ENCODE assay signal across 10 mouse cellular contexts in the genomic region with DNA sequence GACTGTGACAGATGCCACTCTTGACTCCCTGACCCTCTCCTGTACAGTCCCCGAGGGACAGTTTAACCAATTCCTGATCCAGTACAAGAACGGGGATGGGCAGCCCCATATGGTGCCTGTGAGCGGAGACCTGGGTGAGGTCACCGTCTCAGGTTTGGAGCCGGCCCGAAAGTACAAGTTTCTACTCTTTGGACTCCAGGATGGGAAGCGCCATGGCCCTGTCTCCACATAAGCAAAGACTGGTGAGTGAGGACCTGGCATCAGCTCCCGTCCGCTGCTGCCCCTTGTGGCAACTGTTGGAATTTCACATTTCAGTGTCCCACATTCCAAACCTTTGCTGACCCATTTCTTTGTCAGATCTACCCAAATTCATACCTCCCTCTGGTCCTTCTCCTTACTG. TPM values are rescaled to one million over a fixed set of nuclear protein-coding genes. Genes with fewer than 3 reads are reported as not detected.
A peak's percentile ranks its signal among the peaks of the same experiment; 100 is the strongest.
DNase-seq lines count a peak whose midpoint lies in the region; ATAC-seq and TF ChIP-seq lines count a peak whose summit lies in the region.
"Had no signal": no experiment of that assay in that cellular context is flagged by ENCODE, and none has a peak within 500 bp of the region (broad histone marks: within the 10 kb centered on the region; RNA-seq: fewer than 3 reads in every experiment).

No protein-coding gene starts in this region.

- no peaks in the 10 kb centered on the region for H3K27me3 ChIP-seq in spleen, adult 2 months (ENCODE audit: control insufficient read depth, insufficient read depth, low read length)
- no peaks in the 10 kb centered on the region for H3K27me3 ChIP-seq in lung, postnatal 0 days (replicated peaks; ENCODE audit: insufficient read depth, low read length)
- no peaks in the 10 kb centered on the region for H3K27me3 ChIP-seq in neural tube, embryonic 15.5 days (replicated peaks)
- H3K27me3 ChIP-seq: megakaryocyte, embryonic 14.5 days had no signal

- DNase-seq in gastrocnemius, adult 18-20 months (ENCODE audit: low spot score), result peak; percentile 26
- no peak for DNase-seq in gastrocnemius, adult 8-10 months (ENCODE audit: low spot score in 2 of 2)
- peak in 1 of 2 experiments; percentile 14 for DNase-seq in spleen, adult 2 months (ENCODE audit: low read depth in 1 of 2, low spot score in 2 of 2)
- DNase-seq in spleen, postnatal 14 days (ENCODE audit: low spot score in 2 of 2), result no peak
- peak; percentile 9 for DNase-seq in c-Kit-positive CD71-positive TER-119-negative erythroid progenitor cells, embryonic 14.5 days (ENCODE audit: low read depth)
- peak; percentile 9 for DNase-seq in heart, adult 8-10 months (ENCODE audit: low spot score)
- DNase-seq in lung, postnatal 0 days (ENCODE audit: low spot score), result no peak

- no peak for ATAC-seq in lung, postnatal 0 days
- ATAC-seq in neural tube, embryonic 15.5 days (ENCODE audit: low FRiP score), result no peak

- no peak for TF ChIP-seq EP300 in lung, postnatal 0 days (IDR thresholded peaks at IDR 0.05)

- no peak overlapping the region for H3K9ac ChIP-seq in lung, postnatal 0 days (replicated peaks; ENCODE audit: low read depth)
- H3K9ac ChIP-seq in neural tube, embryonic 15.5 days (replicated peaks), result no peak overlapping the region

- no peaks in the 10 kb centered on the region for H3K9me3 ChIP-seq in lung, postnatal 0 days (ENCODE audit: low read length)
- no peaks in the 10 kb centered on the region for H3K9me3 ChIP-seq in neural tube, embryonic 15.5 days (replicated peaks)

- 69% methylated on average over 9 of the region's 9 CpGs for WGBS in spleen, adult 2 months
- WGBS in lung, postnatal 0 days, result 61% methylated on average over 9 of the region's 9 CpGs
- WGBS in neural tube, embryonic 15.5 days, result 67% methylated on average over 9 of the region's 9 CpGs

- no peak for TF ChIP-seq POLR2A in spleen, adult 2 months (IDR thresholded peaks at IDR 0.05; ENCODE audit: low read depth, low read length)

- no peaks in the 10 kb centered on the region for H3K4me1 ChIP-seq in spleen, adult 2 months (ENCODE audit: control insufficient read depth, insufficient read depth, insufficient read length)
- H3K4me1 ChIP-seq in lung, postnatal 0 days (ENCODE audit: insufficient read depth, low read depth, low read length), result no peaks in the 10 kb centered on the region
- H3K4me1 ChIP-seq in neural tube, embryonic 15.5 days, result no peaks in the 10 kb centered on the region
- H3K4me1 ChIP-seq: megakaryocyte, embryonic 14.5 days had no signal

- no peaks in the 10 kb centered on the region for H3K36me3 ChIP-seq in spleen, adult 2 months (ENCODE audit: control insufficient read depth, insufficient read depth, low read length)
- no peaks in the 10 kb centered on the region for H3K36me3 ChIP-seq in lung, postnatal 0 days (ENCODE audit: insufficient read depth, low read length)
- no peaks in the 10 kb centered on the region for H3K36me3 ChIP-seq in neural tube, embryonic 15.5 days

- no peak overlapping the region for H3K4me2 ChIP-seq in lung, postnatal 0 days (replicated peaks; ENCODE audit: low read depth, low read length)
- H3K4me2 ChIP-seq in neural tube, embryonic 15.5 days, result no peak overlapping the region

- peak; percentile 10; the same call in 1 of the 2 replicates for TF ChIP-seq CTCF in spleen, adult 2 months (IDR thresholded peaks at IDR 0.05; ENCODE audit: extremely low read depth, insufficient read depth, insufficient read length, insufficient replicate concordance)
- TF ChIP-seq CTCF in lung, postnatal 0 days (IDR thresholded peaks at IDR 0.05), result peak; percentile 63

- H3K4me3 ChIP-seq in spleen, adult 2 months (ENCODE audit: extremely low read depth, insufficient read depth, insufficient read length), result no peak overlapping the region
- H3K4me3 ChIP-seq in lung, postnatal 0 days (ENCODE audit: low read depth, low read length), result no peak overlapping the region
- no peak overlapping the region for H3K4me3 ChIP-seq in neural tube, embryonic 15.5 days (replicated peaks)
- H3K4me3 ChIP-seq: megakaryocyte, embryonic 14.5 days had no signal

- no peak overlapping the region for H3K27ac ChIP-seq in spleen, adult 2 months (ENCODE audit: insufficient read depth, low read length)
- H3K27ac ChIP-seq in lung, postnatal 0 days (ENCODE audit: low read length), result no peak overlapping the region
- H3K27ac ChIP-seq in neural tube, embryonic 15.5 days (replicated peaks), result no peak overlapping the region

RNA-seq across cellular contexts. Expression of gene Cyp21a1, which starts 8.7 kb away (rescaled TPM):
- total RNA-seq in gastrocnemius, adult 18-20 months (2021), result under 1 TPM in 1 of 2 experiments, not detected in 1; 0.21 TPM
- total RNA-seq in gastrocnemius, adult 8-10 months (2022), result 1 to 10 TPM in 1 of 4 experiments, under 1 TPM in 1, not detected in 2; 0.34 to 3.1 TPM
- 3.7 and 5.4 TPM in 2 replicates for polyA plus RNA-seq in spleen, adult 2 months (2012; rRNA removed)
- under 1 TPM in 1 of 4 experiments, not detected in 3; 0.35 TPM for total RNA-seq in heart, adult 8-10 months (2022)
- polyA plus RNA-seq in lung, postnatal 0 days (2015; fragmentation: Nextera tagmentation; extraction: Ambion mirVana), result not detected in 2 replicates
- not detected in 2 replicates for polyA plus RNA-seq in neural tube, embryonic 15.5 days (2015; fragmentation: Nextera tagmentation; extraction: Ambion mirVana)
- polyA plus RNA-seq: heart, embryonic 16.5 days had no signal

RNA-seq across cellular contexts. Expression of gene Stk19, which starts 41.1 kb away (rescaled TPM):
- 1 to 10 TPM; 6.6 to 7.6 TPM for total RNA-seq in gastrocnemius, adult 18-20 months (2021)
- total RNA-seq in gastrocnemius, adult 8-10 months (2022), result 1 to 10 TPM; 5.6 to 8.0 (median 6.9) TPM
- 31.6 and 37.7 TPM in 2 replicates for polyA plus RNA-seq in spleen, adult 2 months (2012; rRNA removed)
- 10 to 100 TPM in 2 of 4 experiments, 1 to 10 TPM in 2; 8.2 to 14.6 (median 9.5) TPM for total RNA-seq in heart, adult 8-10 months (2022)
- 34.7 and 37.3 TPM in 2 replicates for polyA plus RNA-seq in lung, postnatal 0 days (2015; fragmentation: Nextera tagmentation; extraction: Ambion mirVana)
- 40.0 and 41.6 TPM in 2 replicates for polyA plus RNA-seq in neural tube, embryonic 15.5 days (2015; fragmentation: Nextera tagmentation; extraction: Ambion mirVana)

RNA-seq across cellular contexts. Expression of gene Dxo, which starts 41.2 kb away (rescaled TPM):
- total RNA-seq in gastrocnemius, adult 18-20 months (2021), result 1 to 10 TPM; 8.3 to 8.8 TPM
- total RNA-seq in gastrocnemius, adult 8-10 months (2022), result 1 to 10 TPM; 7.3 to 9.9 (median 8.6) TPM
- polyA plus RNA-seq in spleen, adult 2 months (2012; rRNA removed), result 54.2 and 68.3 TPM in 2 replicates
- 10 to 100 TPM; 10.6 to 15.9 (median 11.5) TPM for total RNA-seq in heart, adult 8-10 months (2022)
- 39.8 and 40.9 TPM in 2 replicates for polyA plus RNA-seq in lung, postnatal 0 days (2015; fragmentation: Nextera tagmentation; extraction: Ambion mirVana)
- 58.9 and 64.8 TPM in 2 replicates for polyA plus RNA-seq in neural tube, embryonic 15.5 days (2015; fragmentation: Nextera tagmentation; extraction: Ambion mirVana)

RNA-seq across cellular contexts. Expression of gene C4b, which starts 52.0 kb away (rescaled TPM):
- 10 to 100 TPM in 1 of 2 experiments, 1 to 10 TPM in 1; 4.3 to 11.7 TPM for total RNA-seq in gastrocnemius, adult 18-20 months (2021)
- 10 to 100 TPM in 1 of 4 experiments, 1 to 10 TPM in 3; 1.3 to 10.9 (median 4.9) TPM for total RNA-seq in gastrocnemius, adult 8-10 months (2022)
- 63.4 and 68.8 TPM in 2 replicates for polyA plus RNA-seq in spleen, adult 2 months (2012; rRNA removed)
- total RNA-seq in heart, adult 8-10 months (2022), result 10 to 100 TPM; 14.3 to 71.5 (median 21.2) TPM
- 5.1 and 6.5 TPM in 2 replicates for polyA plus RNA-seq in lung, postnatal 0 days (2015; fragmentation: Nextera tagmentation; extraction: Ambion mirVana)
- 0.14 and 0.27 TPM in 2 replicates for polyA plus RNA-seq in neural tube, embryonic 15.5 days (2015; fragmentation: Nextera tagmentation; extraction: Ambion mirVana)

RNA-seq across cellular contexts. Expression of gene Skiv2l, which starts 54.4 kb away (rescaled TPM):
- 10 to 100 TPM; 20.8 to 21.3 TPM for total RNA-seq in gastrocnemius, adult 18-20 months (2021)
- 10 to 100 TPM; 21.3 to 23.4 (median 21.9) TPM for total RNA-seq in gastrocnemius, adult 8-10 months (2022)
- 81.7 and 110 TPM in 2 replicates for polyA plus RNA-seq in spleen, adult 2 months (2012; rRNA removed)
- 10 to 100 TPM; 21.8 to 29.1 (median 25.8) TPM for total RNA-seq in heart, adult 8-10 months (2022)
- polyA plus RNA-seq in lung, postnatal 0 days (2015; fragmentation: Nextera tagmentation; extraction: Ambion mirVana), result 30.6 and 32.1 TPM in 2 replicates
- polyA plus RNA-seq in neural tube, embryonic 15.5 days (2015; fragmentation: Nextera tagmentation; extraction: Ambion mirVana), result 56.6 and 57.4 TPM in 2 replicates

Comparison
In these comparisons a context has a peak if more than half of its experiments do, and no peak if none do; other contexts are left out.
1. DNase-seq: peak in gastrocnemius, adult 18-20 months (single experiment), c-Kit-positive CD71-positive TER-119-negative erythroid progenitor cells, embryonic 14.5 days (single experiment) and heart, adult 8-10 months (single experiment); none in gastrocnemius, adult 8-10 months (0 of 2), spleen, postnatal 14 days (0 of 2) and lung, postnatal 0 days (single experiment).